Mouse (Mus musculus): ENCODE data around the gene Rnf123.
"Not testable (repeated sequence)": the region's sequence is repeated elsewhere in the genome, so short reads cannot be mapped to it uniquely, and the experiment has no call there.

Rnf123 gene

GRCm38 (mm10) chr9:108035331-108036156, 47.6 kb downstream of the Rnf123 start:
- no peak for DNase-seq (ENCODE audit: low spot score)

- no peak for DNase-seq (ENCODE audit: low spot score)
These were observed 51.0 kb downstream of the Rnf123 start for GRCm38 (mm10) chr9:108032126-108032525.

- DNase-seq (ENCODE audit: low spot score), result no peak
These were observed 55.3 kb downstream of the Rnf123 start for GRCm38 (mm10) chr9:108027867-108028266.

GRCm38 (mm10) chr9:108026584-108026983, 56.6 kb downstream of the Rnf123 start:
- no peak for DNase-seq (ENCODE audit: low spot score)

GRCm38 (mm10) chr9:108023216-108023615, 59.9 kb downstream of the Rnf123 start:
- DNase-seq (ENCODE audit: low spot score), result no peak

GRCm38 (mm10) chr9:108020741-108021140, 62.4 kb downstream of the Rnf123 start:
- DNase-seq (ENCODE audit: low spot score), result no peak

GRCm38 (mm10) chr9:108017127-108017526, 66.0 kb downstream of the Rnf123 start:
- DNase-seq (ENCODE audit: low spot score), result no peak

GRCm38 (mm10) chr9:108013577-108013976, 69.6 kb downstream of the Rnf123 start:
- not testable (repeated sequence) for DNase-seq (ENCODE audit: low spot score)

- DNase-seq (ENCODE audit: low spot score), result no peak
These were observed 72.8 kb downstream of the Rnf123 start for GRCm38 (mm10) chr9:108010385-108010784.

GRCm38 (mm10) chr9:108008041-108008440, 75.1 kb downstream of the Rnf123 start:
- no peak for DNase-seq (ENCODE audit: low spot score)

GRCm38 (mm10) chr9:108003531-108003890, 79.6 kb downstream of the Rnf123 start:
- DNase-seq (ENCODE audit: low spot score), result no peak

- DNase-seq (ENCODE audit: low spot score), result peak; percentile 38
These were observed 80.2 kb downstream of the Rnf123 start for GRCm38 (mm10) chr9:108002778-108003530.

- peak; percentile 100 for DNase-seq (ENCODE audit: low spot score)
These were observed 81.0 kb downstream of the Rnf123 start, which contains the start of gene Ip6k1 for GRCm38 (mm10) chr9:108001922-108002770. Gene Ip6k1 (plus strand): TSS chr9:108002501.

Data from c-Kit-positive CD71-positive TER-119-positive erythroid progenitor cells, embryonic 14.5 days (primary cell).